Mouse (Mus musculus) spleen, embryonic (tissue): ENCODE data around the gene Ofcc1.

ENCODE experiments used
- CTCF ChIA-PET: fragments of 350-600 bp; sonication (Branson Sonifier 250); formaldehyde crosslinking; loops from one replicate; lab custom pipeline; 2022; lab: Charles Lee

Gene Ofcc1

GRCm38 (mm10) chr13:40361288-40361687, at the start of gene Ofcc1:
TSS of gene Ofcc1 (minus strand) at chr13:40361450.
- CTCF ChIA-PET: no interaction called here

- CTCF ChIA-PET: no interaction called here
Measured at GRCm38 (mm10) chr13:40390120-40390519, 28.9 kb upstream of the Ofcc1 start.

GRCm38 (mm10) chr13:40387446-40387845, 26.2 kb upstream of the Ofcc1 start:
- CTCF ChIA-PET: no interaction called here

GRCm38 (mm10) chr13:40384962-40385361, 23.7 kb upstream of the Ofcc1 start:
- CTCF ChIA-PET: no interaction called here

- CTCF ChIA-PET: no interaction called here
Measured at GRCm38 (mm10) chr13:40376773-40377172, 15.5 kb upstream of the Ofcc1 start.

GRCm38 (mm10) chr13:40366762-40367161, 5.5 kb upstream of the Ofcc1 start:
- CTCF ChIA-PET: no interaction called here

GRCm38 (mm10) chr13:40364855-40365254, 3.6 kb upstream of the Ofcc1 start:
- CTCF ChIA-PET: no interaction called here

- CTCF ChIA-PET: no interaction called here
Measured at GRCm38 (mm10) chr13:40360692-40361091, 558 bp downstream of the Ofcc1 start.

- CTCF ChIA-PET: no interaction called here
Measured at GRCm38 (mm10) chr13:40347045-40347444, 14.2 kb downstream of the Ofcc1 start.

GRCm38 (mm10) chr13:40323301-40323700, 37.9 kb downstream of the Ofcc1 start:
- CTCF ChIA-PET: no interaction called here

GRCm38 (mm10) chr13:40320814-40321525, 40.3 kb downstream of the Ofcc1 start:
- CTCF ChIA-PET: no interaction called here

- CTCF ChIA-PET: no interaction called here
Measured at GRCm38 (mm10) chr13:40317731-40318130, 43.5 kb downstream of the Ofcc1 start.

GRCm38 (mm10) chr13:40315158-40315792, 46.0 kb downstream of the Ofcc1 start:
- CTCF ChIA-PET: no interaction called here

- CTCF ChIA-PET: no interaction called here
Measured at GRCm38 (mm10) chr13:40292891-40293290, 68.4 kb downstream of the Ofcc1 start.

GRCm38 (mm10) chr13:40290846-40291245, 70.4 kb downstream of the Ofcc1 start:
- CTCF ChIA-PET: no interaction called here

GRCm38 (mm10) chr13:40288650-40289049, 72.6 kb downstream of the Ofcc1 start:
- CTCF ChIA-PET: no interaction called here

- CTCF ChIA-PET: no interaction called here
Measured at GRCm38 (mm10) chr13:40287266-40288002, 73.8 kb downstream of the Ofcc1 start.

GRCm38 (mm10) chr13:40285234-40285791, 75.9 kb downstream of the Ofcc1 start:
- CTCF ChIA-PET: no interaction called here

GRCm38 (mm10) chr13:40280616-40281015, 80.6 kb downstream of the Ofcc1 start:
- CTCF ChIA-PET: no interaction called here

- CTCF ChIA-PET: no interaction called here
Measured at GRCm38 (mm10) chr13:40267546-40267945, 93.7 kb downstream of the Ofcc1 start.

- CTCF ChIA-PET: no interaction called here
Measured at GRCm38 (mm10) chr13:40263087-40263807, 98.0 kb downstream of the Ofcc1 start.

- CTCF ChIA-PET: no interaction called here
Measured at GRCm38 (mm10) chr13:40258757-40259156, 102.5 kb downstream of the Ofcc1 start.
